Mouse (Mus musculus) kidney, adult 9 months (tissue): ENCODE results near the gene Ppm1k.
"Not testable (repeated sequence)": the region's sequence is repeated elsewhere in the genome, so short reads cannot be mapped to it uniquely, and the experiment has no call there.

Source experiments
- DNase-seq: peaks from one replicate; pipeline ENCODE4 v3.0.0; 2022

The Ppm1k gene

GRCm38 (mm10) chr6:57535386-57535936, at the start of gene Ppm1k:
Ppm1k (minus strand) TSS chr6:57535468.
- DNase-seq: peak; percentile 100

GRCm38 (mm10) chr6:57582356-57582755, 47.1 kb upstream of the Ppm1k start:
- peak; percentile 21 for DNase-seq

- no peak for DNase-seq
Observed at GRCm38 (mm10) chr6:57581595-57581994, 46.3 kb upstream of the Ppm1k start.

- DNase-seq: peak; percentile 81
Observed at GRCm38 (mm10) chr6:57580881-57581548, 45.7 kb upstream of the Ppm1k start, which contains the start of gene Herc6. Herc6 (plus strand) TSS chr6:57581000.

- DNase-seq: no peak
Observed at GRCm38 (mm10) chr6:57571587-57571986, 36.3 kb upstream of the Ppm1k start.

- DNase-seq: peak; percentile 75
Observed at GRCm38 (mm10) chr6:57570170-57570974, 35.1 kb upstream of the Ppm1k start.

GRCm38 (mm10) chr6:57567630-57568029, 32.4 kb upstream of the Ppm1k start:
- DNase-seq: no peak

- no peak for DNase-seq
Observed at GRCm38 (mm10) chr6:57565452-57565851, 30.2 kb upstream of the Ppm1k start.

GRCm38 (mm10) chr6:57563454-57563853, 28.2 kb upstream of the Ppm1k start:
- no peak for DNase-seq

GRCm38 (mm10) chr6:57557796-57558317, 22.6 kb upstream of the Ppm1k start:
- no peak for DNase-seq

- no peak for DNase-seq
Observed at GRCm38 (mm10) chr6:57551211-57551796, 16.0 kb upstream of the Ppm1k start.

- peak; percentile 56 for DNase-seq
Observed at GRCm38 (mm10) chr6:57544866-57545265, 9.6 kb upstream of the Ppm1k start.

GRCm38 (mm10) chr6:57543591-57543990, 8.3 kb upstream of the Ppm1k start:
- DNase-seq: not testable (repeated sequence)

GRCm38 (mm10) chr6:57541737-57542335, 6.6 kb upstream of the Ppm1k start:
- DNase-seq: no peak

- no peak for DNase-seq
Observed at GRCm38 (mm10) chr6:57540950-57541498, 5.8 kb upstream of the Ppm1k start.

GRCm38 (mm10) chr6:57537887-57538286, 2.6 kb upstream of the Ppm1k start:
- DNase-seq: no peak

GRCm38 (mm10) chr6:57535971-57536669, 852 bp upstream of the Ppm1k start:
- no peak for DNase-seq

GRCm38 (mm10) chr6:57534611-57535286, 519 bp downstream of the Ppm1k start:
- no peak for DNase-seq

GRCm38 (mm10) chr6:57534231-57534610, 1.0 kb downstream of the Ppm1k start:
- DNase-seq: peak; percentile 31

GRCm38 (mm10) chr6:57533410-57533809, 1.9 kb downstream of the Ppm1k start:
- DNase-seq: no peak

- DNase-seq: no peak
Observed at GRCm38 (mm10) chr6:57532022-57532421, 3.2 kb downstream of the Ppm1k start.
